Mouse (Mus musculus): ENCODE measurements at regions not wholly inside any gene's neighbourhood (a gene's known extent, or its start where the extent isn't known, plus 50 kb on each side); places are given as distances from the start of the nearest gene placed in this dataset.

DNA sequence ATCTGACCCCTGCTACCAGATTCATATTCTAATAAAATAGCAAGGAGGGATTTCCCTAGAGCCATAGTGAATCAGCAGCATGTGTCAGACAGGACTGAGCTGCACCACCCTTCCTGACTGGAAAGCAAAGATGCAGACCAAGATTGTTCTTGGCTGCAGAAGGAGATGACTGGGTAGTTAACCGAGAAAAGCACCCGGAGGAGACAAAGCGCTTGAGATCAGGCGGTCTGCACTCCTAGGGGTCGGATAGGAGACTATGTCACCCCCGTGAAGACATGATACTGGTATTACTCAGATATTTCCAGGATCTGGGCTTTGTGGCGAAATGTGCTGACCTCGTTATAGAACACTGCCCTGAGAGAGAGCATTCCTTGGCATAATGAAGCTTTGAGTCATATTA, 147.4 kb downstream of the Chic2 start:
- Histone ChIP-seq H3K9ac (ENCODE audit: low read depth, low read length) (no peak overlapping the region), H3K4me3 (replicated peaks; ENCODE audit: low read depth, low read length) (no peak overlapping the region), H3K4me1 (replicated peaks; ENCODE audit: insufficient read depth, low read length) (no peaks in the 10 kb centered on the region), H3K9me3 (replicated peaks; ENCODE audit: low read length) (no peaks in the 10 kb centered on the region), H3K36me3 (ENCODE audit: insufficient read depth, low read length) (no peaks in the 10 kb centered on the region), H3K27ac (no peak overlapping the region), H3K4me2 (ENCODE audit: low read length) (no peak overlapping the region), H3K27me3 (ENCODE audit: insufficient read depth, low read length) (no peaks in the 10 kb centered on the region)
- DNase-seq (ENCODE audit: low spot score) (no peak), ATAC-seq (replicated peaks; ENCODE audit: low FRiP score, low read depth) (no peak)
- WGBS, result 87% methylated on average over 8 of the region's 8 CpGs
- no peak for TF ChIP-seq CTCF (IDR thresholded peaks at IDR 0.05; ENCODE audit: low read depth)

DNA sequence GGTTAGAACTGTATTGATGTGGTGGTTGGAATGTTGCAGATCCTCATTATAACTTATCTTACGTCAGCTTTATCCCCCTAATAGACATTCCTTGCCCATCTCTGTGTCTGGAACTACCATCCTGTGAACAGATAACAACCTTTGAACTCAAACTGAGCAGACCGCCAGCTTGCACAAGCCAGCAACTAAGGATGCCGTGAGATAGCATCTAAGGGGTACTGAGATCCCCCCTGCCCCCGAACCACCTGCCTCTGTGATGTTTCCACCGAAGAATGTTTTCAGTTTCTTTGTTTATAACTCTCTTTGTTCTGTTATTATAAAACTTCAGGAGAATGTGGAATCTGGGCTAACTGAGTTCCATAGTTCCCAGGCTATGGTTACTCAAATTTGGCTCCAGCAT, 151.3 kb downstream of the Chic2 start:
- no peak for ATAC-seq (replicated peaks; ENCODE audit: low FRiP score, low read depth)
- DNase-seq (ENCODE audit: low spot score), result no peak
- H3K4me3 ChIP-seq (replicated peaks; ENCODE audit: low read depth, low read length), result no peak overlapping the region
- no peak overlapping the region for H3K4me2 ChIP-seq (ENCODE audit: low read length)
- H3K27ac ChIP-seq, result no peak overlapping the region
- no peaks in the 10 kb centered on the region for H3K9me3 ChIP-seq (replicated peaks; ENCODE audit: low read length)
- no peak overlapping the region for H3K9ac ChIP-seq (ENCODE audit: low read depth, low read length)
- WGBS, result 74% methylated on average over 5 of the region's 5 CpGs
- H3K36me3 ChIP-seq (ENCODE audit: insufficient read depth, low read length), result no peaks in the 10 kb centered on the region
- no peaks in the 10 kb centered on the region for H3K27me3 ChIP-seq (ENCODE audit: insufficient read depth, low read length)
- no peaks in the 10 kb centered on the region for H3K4me1 ChIP-seq (replicated peaks; ENCODE audit: insufficient read depth, low read length)
- no peak for TF ChIP-seq CTCF (IDR thresholded peaks at IDR 0.05; ENCODE audit: low read depth)

DNA sequence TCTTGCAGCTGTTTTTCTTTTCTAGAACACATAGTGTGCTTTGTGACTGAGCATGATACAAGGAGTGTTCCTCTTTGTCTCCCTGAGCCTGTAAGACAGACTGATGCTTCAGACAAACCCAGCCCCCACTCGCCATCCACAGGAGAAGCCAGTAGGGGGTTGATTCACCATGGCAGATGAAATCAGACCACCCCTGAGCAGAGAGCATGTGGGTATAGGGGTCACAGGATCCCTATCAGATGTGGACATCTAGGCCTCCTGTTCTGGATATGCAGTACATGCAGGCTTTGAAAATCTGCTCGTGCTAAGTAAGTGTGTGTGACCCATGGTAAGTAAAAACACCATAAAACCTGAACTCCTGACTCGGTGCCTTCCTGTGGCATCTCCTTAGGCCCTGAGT, 153.0 kb downstream of the Chic2 start:
- DNase-seq (ENCODE audit: low spot score) (no peak), ATAC-seq (replicated peaks; ENCODE audit: low FRiP score, low read depth) (no peak)
- Histone ChIP-seq H3K4me3 (replicated peaks; ENCODE audit: low read depth, low read length) (no peak overlapping the region), H3K9me3 (replicated peaks; ENCODE audit: low read length) (no peaks in the 10 kb centered on the region), H3K27ac (no peak overlapping the region), H3K36me3 (ENCODE audit: insufficient read depth, low read length) (no peaks in the 10 kb centered on the region), H3K27me3 (ENCODE audit: insufficient read depth, low read length) (no peaks in the 10 kb centered on the region), H3K4me2 (ENCODE audit: low read length) (no peak overlapping the region), H3K9ac (ENCODE audit: low read depth, low read length) (no peak overlapping the region), H3K4me1 (replicated peaks; ENCODE audit: insufficient read depth, low read length) (no peaks in the 10 kb centered on the region)
- WGBS, result 42% methylated on average over 3 of the region's 3 CpGs
- no peak for TF ChIP-seq CTCF (IDR thresholded peaks at IDR 0.05; ENCODE audit: low read depth)

DNA sequence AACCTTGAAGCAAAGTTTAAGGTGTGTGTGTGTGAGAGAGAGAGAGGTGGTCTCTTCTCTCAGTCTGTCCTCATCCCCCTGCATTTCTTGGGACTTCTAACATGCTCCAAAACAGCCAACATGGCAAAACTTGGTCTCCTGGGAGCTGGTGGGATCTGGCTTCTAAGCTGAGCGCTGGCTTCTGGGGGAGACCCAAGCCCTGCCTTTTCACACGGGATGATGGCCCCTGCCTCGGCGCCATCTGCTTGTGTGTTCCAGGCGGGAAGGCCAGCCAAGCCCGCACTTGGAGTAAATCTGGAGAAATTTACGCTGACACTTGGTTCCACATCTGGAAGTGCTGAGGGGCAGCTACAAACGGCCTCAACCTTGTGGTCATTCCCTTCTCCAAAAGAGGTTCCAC, 155.6 kb downstream of the Chic2 start:
- no peaks in the 10 kb centered on the region for H3K36me3 ChIP-seq (ENCODE audit: insufficient read depth, low read length)
- no peak for DNase-seq (ENCODE audit: low spot score)
- no peaks in the 10 kb centered on the region for H3K4me1 ChIP-seq (replicated peaks; ENCODE audit: insufficient read depth, low read length)
- H3K27me3 ChIP-seq (ENCODE audit: insufficient read depth, low read length), result no peaks in the 10 kb centered on the region
- no peak for TF ChIP-seq CTCF (IDR thresholded peaks at IDR 0.05; ENCODE audit: low read depth)
- no peak for ATAC-seq (replicated peaks; ENCODE audit: low FRiP score, low read depth)
- no peak overlapping the region for H3K4me2 ChIP-seq (ENCODE audit: low read length)
- no peak overlapping the region for H3K4me3 ChIP-seq (replicated peaks; ENCODE audit: low read depth, low read length)
- no peaks in the 10 kb centered on the region for H3K9me3 ChIP-seq (replicated peaks; ENCODE audit: low read length)
- WGBS, result 56% methylated on average over 8 of the region's 8 CpGs
- H3K27ac ChIP-seq, result no peak overlapping the region
- H3K9ac ChIP-seq (ENCODE audit: low read depth, low read length), result no peak overlapping the region

DNA sequence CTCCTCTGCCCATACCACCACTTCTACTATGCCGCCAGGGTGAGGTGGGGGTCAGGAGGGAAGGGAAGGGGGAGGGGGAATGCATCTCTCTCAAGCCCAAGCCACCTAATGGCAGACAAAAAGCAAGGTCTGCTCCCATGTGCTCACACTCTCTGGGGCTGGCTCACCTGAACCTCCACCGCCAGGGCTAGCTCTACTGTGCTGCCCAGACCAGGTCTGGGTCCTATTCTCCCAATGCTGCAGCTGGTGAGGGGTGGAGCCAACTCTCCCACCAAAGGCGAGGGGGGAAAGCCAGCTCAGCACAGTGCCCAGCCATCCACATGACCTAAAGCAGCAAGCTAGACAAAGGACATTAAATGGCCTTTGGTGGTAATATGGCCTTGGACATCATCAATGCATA, 158.6 kb downstream of the Chic2 start:
- 78% methylated on average over 3 of the region's 3 CpGs for WGBS

DNA sequence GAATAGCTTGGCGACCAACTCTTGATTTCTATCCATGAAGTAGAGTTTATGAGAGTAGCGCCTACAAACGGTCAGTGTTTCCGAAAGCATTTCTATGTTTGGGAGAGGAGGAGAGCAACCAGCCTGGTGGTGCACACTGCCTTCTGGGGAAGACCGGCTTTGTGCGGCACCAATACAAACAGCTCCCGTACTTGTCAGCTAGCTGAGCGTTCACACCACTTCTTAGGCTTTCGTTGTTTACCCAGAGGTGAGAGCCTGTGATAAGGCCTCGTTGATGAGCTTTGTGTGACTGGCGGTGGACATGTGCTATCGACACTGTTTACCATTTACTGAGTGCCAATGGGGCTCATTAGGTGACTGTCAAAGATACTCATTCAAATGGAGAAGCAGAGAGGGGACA, 162.0 kb downstream of the Chic2 start:
- WGBS, result 54% methylated on average over 12 of the region's 12 CpGs
- ATAC-seq (replicated peaks; ENCODE audit: low FRiP score, low read depth), result no peak

More for the DNA sequence above, 158.6 kb downstream of the Chic2 start:
- no peak for DNase-seq (ENCODE audit: low spot score)
- no peak for TF ChIP-seq CTCF (IDR thresholded peaks at IDR 0.05; ENCODE audit: low read depth)
- no peak for ATAC-seq (replicated peaks; ENCODE audit: low FRiP score, low read depth)
- Histone ChIP-seq H3K36me3 (ENCODE audit: insufficient read depth, low read length) (no peaks in the 10 kb centered on the region), H3K27ac (no peak overlapping the region), H3K9ac (ENCODE audit: low read depth, low read length) (no peak overlapping the region), H3K4me1 (replicated peaks; ENCODE audit: insufficient read depth, low read length) (no peaks in the 10 kb centered on the region), H3K4me3 (replicated peaks; ENCODE audit: low read depth, low read length) (no peak overlapping the region), H3K9me3 (replicated peaks; ENCODE audit: low read length) (no peaks in the 10 kb centered on the region), H3K27me3 (ENCODE audit: insufficient read depth, low read length) (no peaks in the 10 kb centered on the region), H3K4me2 (ENCODE audit: low read length) (no peak overlapping the region)

DNA sequence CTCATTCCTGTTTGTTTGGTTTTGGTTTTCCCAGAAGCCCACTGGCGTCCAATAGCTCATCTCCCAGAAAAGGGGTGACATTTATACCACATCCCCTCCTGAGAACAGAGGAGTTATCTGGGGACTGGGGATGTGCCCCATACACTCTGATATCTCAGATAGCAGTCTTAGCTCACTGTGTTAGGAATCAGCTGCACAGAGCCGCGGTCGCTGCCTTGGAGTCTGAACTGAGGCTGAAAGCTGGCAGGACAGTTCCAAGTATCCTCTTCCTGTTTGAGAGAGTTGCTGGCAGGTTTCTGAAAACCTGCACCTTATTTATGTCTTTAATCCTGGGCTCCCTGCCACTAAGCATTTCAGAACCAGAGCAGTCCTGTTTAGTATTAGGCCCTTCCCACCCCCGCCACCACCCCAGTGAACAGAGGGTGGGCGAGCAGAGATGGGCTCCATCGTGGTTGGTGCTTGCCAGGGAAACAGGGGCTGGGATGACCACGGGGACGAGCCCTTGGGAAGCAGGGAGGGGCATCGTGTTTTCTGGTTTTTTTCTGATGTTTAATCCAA, 163.8 kb downstream of the Chic2 start:
- Histone ChIP-seq H3K4me2 (ENCODE audit: low read length) (no peak overlapping the region), H3K4me1 (replicated peaks; ENCODE audit: insufficient read depth, low read length) (no peaks in the 10 kb centered on the region), H3K27me3 (ENCODE audit: insufficient read depth, low read length) (no peaks in the 10 kb centered on the region), H3K9ac (ENCODE audit: low read depth, low read length) (no peak overlapping the region), H3K4me3 (replicated peaks; ENCODE audit: low read depth, low read length) (no peak overlapping the region), H3K27ac (no peak overlapping the region), H3K9me3 (replicated peaks; ENCODE audit: low read length) (no peaks in the 10 kb centered on the region), H3K36me3 (ENCODE audit: insufficient read depth, low read length) (no peaks in the 10 kb centered on the region)
- TF ChIP-seq CTCF (IDR thresholded peaks at IDR 0.05; ENCODE audit: low read depth), result no peak
- WGBS, result 59% methylated on average over 10 of the region's 10 CpGs
- DNase-seq (ENCODE audit: low spot score), result no peak
- no peak for ATAC-seq (replicated peaks; ENCODE audit: low FRiP score, low read depth)

More for the DNA sequence above, 162.0 kb downstream of the Chic2 start:
- H3K4me3 ChIP-seq (replicated peaks; ENCODE audit: low read depth, low read length), result no peak overlapping the region
- no peaks in the 10 kb centered on the region for H3K4me1 ChIP-seq (replicated peaks; ENCODE audit: insufficient read depth, low read length)
- no peaks in the 10 kb centered on the region for H3K9me3 ChIP-seq (replicated peaks; ENCODE audit: low read length)
- no peaks in the 10 kb centered on the region for H3K27me3 ChIP-seq (ENCODE audit: insufficient read depth, low read length)
- no peak overlapping the region for H3K9ac ChIP-seq (ENCODE audit: low read depth, low read length)
- no peak for DNase-seq (ENCODE audit: low spot score)
- no peak for TF ChIP-seq CTCF (IDR thresholded peaks at IDR 0.05; ENCODE audit: low read depth)
- no peak overlapping the region for H3K4me2 ChIP-seq (ENCODE audit: low read length)
- no peaks in the 10 kb centered on the region for H3K36me3 ChIP-seq (ENCODE audit: insufficient read depth, low read length)
- H3K27ac ChIP-seq, result no peak overlapping the region
